Mouse (Mus musculus) lung, embryonic 14.5 days (tissue): ENCODE measurements around the gene Bbs12. TPM values are rescaled to one million over a fixed set of nuclear protein-coding genes. Genes with fewer than 3 reads are reported as not detected.

Source experiments
- ATAC-seq: fragments of 200-750 bp; cut with Nextera tagmentation; 2 replicates; pipeline ENCODE4 v1.8.0; 2017; ENCODE audit warnings: mild to moderate bottlenecking, moderate TSS enrichment, moderate library complexity; ENCODE audit not compliant: insufficient read depth
- DNase-seq: peaks from one replicate; pipeline ENCODE4 v3.0.0-alpha.2; 2015
- H3K27ac ChIP-seq: fragments of 300-500 bp; sonication (generic); 2 replicates; pipeline ENCODE4 v1.5.1; 2014; ENCODE audit warnings: low read depth, mild to moderate bottlenecking, moderate library complexity
- H3K27me3 ChIP-seq: fragments of 300-500 bp; sonication (generic); 2 replicates; pipeline ENCODE4 v1.6.1; 2014; ENCODE audit warnings: low read length, control low read depth; ENCODE audit not compliant: insufficient read depth
- H3K36me3 ChIP-seq: fragments of 300-500 bp; sonication (generic); 2 replicates; pipeline ENCODE4 v1.6.1; 2014; ENCODE audit warnings: control low read depth; ENCODE audit not compliant: insufficient read depth
- H3K4me1 ChIP-seq: fragments of 300-500 bp; sonication (generic); 2 replicates; pipeline ENCODE4 v1.6.1; 2014; ENCODE audit warnings: antibody characterized with exemption, control low read depth; ENCODE audit not compliant: insufficient read depth
- H3K4me2 ChIP-seq: fragments of 300-500 bp; sonication (generic); 2 replicates; pipeline ENCODE4 v1.6.1; 2014; ENCODE audit warnings: mild to moderate bottlenecking
- H3K4me3 ChIP-seq: fragments of 300-500 bp; sonication (generic); 2 replicates; pipeline ENCODE4 v1.5.1; 2014; ENCODE audit warnings: low read depth, low read length
- H3K9ac ChIP-seq: fragments of 300-500 bp; sonication (generic); 2 replicates; pipeline ENCODE4 v1.6.1; 2014
- H3K9me3 ChIP-seq: fragments of 300-500 bp; sonication (generic); 2 replicates; pipeline ENCODE4 v1.6.1; 2016; ENCODE audit warnings: low read depth, low read length, control low read depth
- CTCF ChIP-seq: IDR thresholded peaks from 2 replicates; pipeline ENCODE4 v1.5.1; 2016; ENCODE audit warnings: antibody characterized with exemption, low read depth
- WGBS: fragments of 180-500 bp; shearing (Covaris S2); extraction: QIAGEN DNeasy Blood & Tissue Kit; methylation state at CpG from one replicate; pipeline ENCODE4 v1.1.7; 2014; 5-methylcytosine and 5-hydroxymethylcytosine counted together
- polyA plus RNA-seq: library from polyadenylated mRNA; unstranded; fragments of >200 nt; fragmentation: Nextera tagmentation; extraction: Ambion mirVana; gene quantifications from 2 replicates; pipeline ENCODE4 v1.2.1, GENCODE M21; 2014

Gene Bbs12
- polyA plus RNA-seq, 1 experiment from 2014 or later, result 8.6 TPM

DNA sequence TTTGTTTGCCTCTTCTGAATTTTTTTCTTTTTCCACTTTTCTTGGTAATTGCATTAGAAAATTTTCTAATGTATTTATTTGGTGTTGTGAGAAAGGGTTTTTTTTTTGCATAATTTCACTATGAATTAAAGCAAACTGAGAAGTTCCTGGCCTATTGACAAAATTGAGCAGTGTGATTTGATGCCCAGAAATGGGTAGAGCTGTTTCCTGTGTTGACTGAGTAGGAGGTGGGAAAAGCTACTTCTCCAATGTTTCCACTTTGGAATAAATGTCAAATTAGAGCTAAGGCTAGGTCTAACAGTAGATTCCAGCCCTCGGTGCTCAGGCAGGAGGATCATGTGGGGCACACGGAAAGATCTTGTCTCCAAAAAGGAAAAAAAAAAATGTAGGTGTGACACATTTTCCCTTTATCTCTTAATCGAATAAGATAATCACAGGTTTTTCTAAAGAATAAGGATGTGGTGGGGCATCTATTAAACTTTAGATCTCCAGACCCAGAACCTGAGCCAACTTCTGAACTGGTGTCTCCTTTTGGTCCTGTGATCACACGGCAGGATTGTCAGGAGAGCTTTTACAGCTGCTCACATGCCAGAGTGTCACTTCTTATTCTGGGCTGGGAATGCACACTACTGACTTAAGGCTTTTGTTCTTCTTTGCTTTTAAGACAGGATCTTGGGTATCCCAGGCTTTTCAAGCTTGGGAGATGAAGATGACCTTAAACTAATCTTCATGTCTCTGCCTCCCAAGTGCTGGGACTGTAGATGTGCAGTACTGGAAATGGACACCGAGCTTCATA, 13.2 kb downstream of the Bbs12 start:
- WGBS, result 58% methylated on average over 5 of the region's 5 CpGs
- TF ChIP-seq CTCF, result no peak
- no peak; the same call in 1 of the 2 replicates for ATAC-seq
- no peak overlapping the region for H3K4me3 ChIP-seq
- no peak overlapping the region for H3K27ac ChIP-seq
- H3K4me1 ChIP-seq, result no peaks in the 10 kb centered on the region
- no peaks in the 10 kb centered on the region for H3K27me3 ChIP-seq
- H3K4me2 ChIP-seq, result no peak overlapping the region
- no peak overlapping the region for H3K9ac ChIP-seq
- H3K9me3 ChIP-seq, result no peaks in the 10 kb centered on the region
- peak; percentile 58 for DNase-seq
- H3K36me3 ChIP-seq, result peaks cover 5% of the 10 kb centered on the region; the same call in 1 of the 2 replicates

DNA sequence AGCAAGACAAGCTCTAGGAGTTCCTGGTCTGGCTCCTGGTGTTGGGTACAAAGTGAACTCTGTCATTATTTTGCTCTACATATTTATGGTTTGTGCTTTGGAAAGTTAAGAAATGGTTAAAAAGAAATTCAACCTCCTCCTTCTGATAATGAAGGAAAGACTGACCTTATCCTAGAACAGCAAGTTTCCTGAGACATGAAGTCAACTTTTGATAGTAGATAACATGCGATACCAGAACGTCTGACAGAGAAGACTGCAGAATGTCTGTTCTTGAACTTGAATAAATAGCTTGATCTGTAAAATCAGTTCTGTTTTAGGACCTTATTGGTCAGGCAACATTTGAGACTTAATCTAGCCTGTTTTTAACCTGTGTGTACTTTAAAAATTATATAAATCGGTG, 14.3 kb downstream of the Bbs12 start:
- DNase-seq, result no peak
- WGBS, result 84% methylated on average over 3 of the region's 3 CpGs

DNA sequence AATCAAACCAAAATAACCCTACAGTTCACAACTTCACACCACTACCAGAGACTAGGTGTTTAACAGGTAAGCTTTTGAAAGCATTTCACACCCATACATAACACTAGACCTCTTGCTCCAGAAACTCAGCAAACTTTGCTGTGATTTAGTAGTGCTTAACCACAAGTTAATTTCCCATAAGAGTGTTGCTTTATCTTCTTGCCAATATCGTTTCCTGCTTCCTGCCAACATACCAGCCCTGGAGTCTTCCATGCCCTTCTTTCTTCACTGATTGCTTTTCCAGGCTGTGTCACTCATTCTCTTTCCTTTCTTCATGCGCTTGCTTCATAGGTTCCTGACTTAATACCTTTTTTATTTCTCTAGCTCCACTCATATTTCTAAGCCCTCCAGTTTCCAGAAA, 16.1 kb downstream of the Bbs12 start:
- Histone ChIP-seq H3K4me2 (no peak overlapping the region), H3K4me3 (no peak overlapping the region), H3K9ac (no peak overlapping the region), H3K4me1 (no peaks in the 10 kb centered on the region), H3K36me3 (no peaks in the 10 kb centered on the region), H3K27ac (no peak overlapping the region), H3K9me3 (no peaks in the 10 kb centered on the region), H3K27me3 (no peaks in the 10 kb centered on the region)
- DNase-seq, result no peak
- TF ChIP-seq CTCF, result no peak
- WGBS, result 73% methylated on average over 2 of the region's 2 CpGs
- no peak for ATAC-seq

More for the DNA sequence above, 14.3 kb downstream of the Bbs12 start:
- H3K4me2 ChIP-seq, result no peak overlapping the region
- TF ChIP-seq CTCF, result no peak
- no peak overlapping the region for H3K4me3 ChIP-seq
- H3K36me3 ChIP-seq, result no peaks in the 10 kb centered on the region
- no peaks in the 10 kb centered on the region for H3K9me3 ChIP-seq
- ATAC-seq, result no peak
- H3K4me1 ChIP-seq, result no peaks in the 10 kb centered on the region
- H3K9ac ChIP-seq, result no peak overlapping the region
- H3K27me3 ChIP-seq, result no peaks in the 10 kb centered on the region
- H3K27ac ChIP-seq, result no peak overlapping the region

DNA sequence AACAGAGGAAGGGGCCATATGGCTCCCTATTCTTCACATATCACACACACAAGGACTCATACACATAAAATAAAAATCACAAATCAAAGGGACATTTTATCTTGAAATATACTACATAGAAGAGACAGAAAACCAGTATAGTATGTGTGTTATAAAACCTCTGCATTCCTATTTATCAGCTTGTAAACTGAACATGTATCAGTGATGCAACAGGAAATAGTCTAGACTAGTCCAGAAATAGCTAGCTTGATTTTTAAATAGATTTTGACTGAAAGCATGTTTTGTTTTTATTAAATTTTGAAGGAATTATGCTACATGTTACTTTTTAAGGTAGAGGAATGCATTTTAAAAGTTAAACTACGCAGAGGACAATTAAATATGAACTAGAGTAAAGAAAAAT, 17.6 kb downstream of the Bbs12 start:
- no peaks in the 10 kb centered on the region for H3K9me3 ChIP-seq
- H3K4me1 ChIP-seq, result no peaks in the 10 kb centered on the region
- DNase-seq, result peak; percentile 34
- TF ChIP-seq CTCF, result no peak
- H3K27me3 ChIP-seq, result no peaks in the 10 kb centered on the region
- no peaks in the 10 kb centered on the region for H3K36me3 ChIP-seq
- no peak overlapping the region for H3K27ac ChIP-seq
- no peak overlapping the region for H3K4me3 ChIP-seq
- WGBS, result 90% methylated on average over 1 of the region's 1 CpGs
- ATAC-seq, result no peak
- no peak overlapping the region for H3K4me2 ChIP-seq
- no peak overlapping the region for H3K9ac ChIP-seq

DNA sequence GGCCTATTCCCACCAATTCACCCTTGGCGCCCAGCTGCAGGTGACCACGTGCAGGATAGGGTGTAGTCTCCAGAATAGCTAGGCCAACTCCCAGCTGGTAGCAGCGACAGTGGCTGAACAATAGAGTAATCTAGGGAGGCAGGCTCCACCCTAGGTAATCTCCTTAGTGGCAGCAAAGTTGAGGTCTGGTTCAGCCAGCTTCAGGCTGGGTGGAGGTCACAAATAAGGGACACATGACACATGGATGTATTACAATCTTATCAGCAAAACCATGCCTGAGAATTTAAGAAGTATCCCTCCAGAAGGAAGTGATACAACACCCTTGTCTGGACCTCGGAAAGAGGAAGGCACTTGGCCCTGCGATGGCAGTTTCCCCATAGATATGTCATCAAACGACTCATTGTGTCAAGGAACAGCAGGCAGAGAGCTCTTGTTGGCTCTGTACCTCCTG, 19.7 kb downstream of the Bbs12 start:
- Histone ChIP-seq H3K4me2 (no peak overlapping the region), H3K27ac (no peak overlapping the region), H3K4me3 (no peak overlapping the region), H3K36me3 (no peaks in the 10 kb centered on the region), H3K4me1 (no peaks in the 10 kb centered on the region), H3K9ac (no peak overlapping the region), H3K27me3 (no peaks in the 10 kb centered on the region), H3K9me3 (no peaks in the 10 kb centered on the region)
- no peak for TF ChIP-seq CTCF
- ATAC-seq (no peak), DNase-seq (no peak)
- WGBS, result 56% methylated on average over 6 of the region's 6 CpGs

DNA sequence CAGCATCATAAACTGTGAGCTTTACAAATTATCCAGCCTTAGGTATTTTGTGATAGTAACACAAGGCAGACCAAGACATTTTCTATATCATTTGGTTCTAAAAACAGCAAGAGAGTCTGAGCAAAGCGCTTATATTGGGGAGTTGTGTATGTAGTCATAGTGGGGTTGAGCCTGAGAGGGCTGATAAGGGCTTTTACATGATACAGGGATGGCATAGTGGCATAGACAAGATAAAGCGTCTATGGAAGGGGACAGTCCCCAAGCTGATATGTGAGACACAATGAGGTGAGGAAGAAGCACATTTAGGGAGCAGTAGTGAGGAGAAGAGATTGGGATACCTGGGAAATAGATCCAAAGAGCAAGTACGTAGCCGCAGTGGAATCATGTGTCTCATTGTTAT, 21.7 kb downstream of the Bbs12 start:
- no peak for DNase-seq
- no peak overlapping the region for H3K27ac ChIP-seq
- no peaks in the 10 kb centered on the region for H3K9me3 ChIP-seq
- no peaks in the 10 kb centered on the region for H3K4me1 ChIP-seq
- H3K9ac ChIP-seq, result no peak overlapping the region
- 87% methylated on average over 4 of the region's 4 CpGs for WGBS
- H3K27me3 ChIP-seq, result no peaks in the 10 kb centered on the region
- H3K36me3 ChIP-seq, result no peaks in the 10 kb centered on the region
- no peak for ATAC-seq
- H3K4me2 ChIP-seq, result no peak overlapping the region
- no peak for TF ChIP-seq CTCF
- H3K4me3 ChIP-seq, result no peak overlapping the region

DNA sequence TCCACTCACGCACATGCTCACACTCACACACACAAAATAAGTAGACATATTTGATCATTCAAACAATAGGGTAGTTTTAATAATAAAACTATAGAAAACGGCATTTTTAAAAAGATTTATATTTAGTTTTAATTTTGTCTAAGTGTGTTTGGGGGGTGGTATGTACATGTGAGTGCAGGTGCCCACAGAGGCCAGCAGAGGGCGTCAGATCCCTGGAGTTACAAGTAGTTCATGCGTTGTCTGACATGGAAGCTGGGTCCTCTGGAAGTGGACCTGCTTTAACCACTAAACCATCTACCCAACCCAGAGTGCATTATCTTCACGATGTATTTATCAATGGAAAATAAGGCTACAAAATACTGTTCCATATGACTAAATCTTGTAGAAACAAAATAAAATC, 28.8 kb downstream of the Bbs12 start:
- H3K4me2 ChIP-seq, result no peak overlapping the region
- H3K9me3 ChIP-seq, result no peaks in the 10 kb centered on the region; the same call in 1 of the 2 replicates
- ATAC-seq, result no peak
- no peaks in the 10 kb centered on the region for H3K27me3 ChIP-seq
- WGBS, result 58% methylated on average over 5 of the region's 5 CpGs
- peak; percentile 53 for TF ChIP-seq CTCF
- peak; percentile 52 for DNase-seq
- H3K4me1 ChIP-seq, result no peaks in the 10 kb centered on the region
- no peaks in the 10 kb centered on the region for H3K36me3 ChIP-seq
- H3K9ac ChIP-seq, result no peak overlapping the region
- no peak overlapping the region for H3K27ac ChIP-seq
- no peak overlapping the region for H3K4me3 ChIP-seq
